Mouse (Mus musculus) gastrocnemius, postnatal 10 days (tissue): ENCODE data around the gene Krtap26-1. TPM values are rescaled to one million over a fixed set of nuclear protein-coding genes. Genes with fewer than 3 reads are reported as not detected.

Experiments
- total RNA-seq, 2 experiments: library from RNA; stranded (reverse); gene quantifications; 2 replicates each; pipeline ENCODE4 v1.2.3; 2021

The Krtap26-1 gene
- total RNA-seq, 2 experiments from 2014 or later: not detected

Other genes with a start within 250 kb of the Krtap26-1 start
- not detected for gene Cldn17, start 140.8 kb downstream of the Krtap26-1 start, total RNA-seq
- gene Cldn8, start 84.6 kb downstream of the Krtap26-1 start, total RNA-seq: not detected
- gene Krtap24-1, start 35.5 kb downstream of the Krtap26-1 start, total RNA-seq: not detected
- under 1 TPM in 1 of 2 experiments, not detected in 1; 0.28 TPM for gene 2310079G19Rik, start 20.1 kb downstream of the Krtap26-1 start, total RNA-seq
- gene Krtap27-1, start 23.9 kb upstream of the Krtap26-1 start, total RNA-seq: not detected
- gene 2310061N02Rik, start 60.2 kb upstream of the Krtap26-1 start, total RNA-seq: not detected
- gene Krtap13-1, start 81.1 kb upstream of the Krtap26-1 start, total RNA-seq: not detected
- gene Krtap13, start 103.8 kb upstream of the Krtap26-1 start, total RNA-seq: not detected
- not detected for gene 2310034C09Rik, start 111.1 kb upstream of the Krtap26-1 start, total RNA-seq
- gene 2310057N15Rik, start 126.4 kb upstream of the Krtap26-1 start, total RNA-seq: not detected
- gene Gm5965, start 130.1 kb upstream of the Krtap26-1 start, total RNA-seq: not detected
- gene Gm20741, start 164.4 kb upstream of the Krtap26-1 start, total RNA-seq: not detected
- not detected for gene Krtap15, start 172.4 kb upstream of the Krtap26-1 start, total RNA-seq
- gene Krtap14, start 178.3 kb upstream of the Krtap26-1 start, total RNA-seq: not detected
- not detected for gene Krtap19-1, start 221.6 kb upstream of the Krtap26-1 start, total RNA-seq
- gene Krtap19-2, start 226.5 kb upstream of the Krtap26-1 start, total RNA-seq: not detected
- not detected for gene Krtap19-3, start 230.2 kb upstream of the Krtap26-1 start, total RNA-seq
- gene Krtap19-4, start 237.3 kb upstream of the Krtap26-1 start, total RNA-seq: not detected
- gene Krtap19-5, start 248.7 kb upstream of the Krtap26-1 start, total RNA-seq: not detected